Mouse (Mus musculus) stomach, embryonic 16.5 days (tissue): ENCODE data around the gene Msi1. TPM values are rescaled to one million over a fixed set of nuclear protein-coding genes. Genes with fewer than 3 reads are reported as not detected.

Experiments used
- ATAC-seq: fragments of 200-750 bp; cut with Nextera tagmentation; 2 replicates; pipeline ENCODE4 v1.8.0; 2017; ENCODE audit warnings: moderate number of reproducible peaks, moderate TSS enrichment; ENCODE audit not compliant: insufficient read depth, low FRiP score
- H3K27ac ChIP-seq: fragments of 300-500 bp; sonication (generic); 2 replicates; pipeline ENCODE4 v1.5.1; 2014; ENCODE audit warnings: low read length
- H3K27me3 ChIP-seq: fragments of 300-500 bp; sonication (generic); 2 replicates; pipeline ENCODE4 v1.6.1; 2014; ENCODE audit warnings: low read length, control low read depth, mixed read lengths; ENCODE audit not compliant: control insufficient read depth, insufficient read depth
- H3K36me3 ChIP-seq: fragments of 300-500 bp; sonication (generic); 2 replicates; pipeline ENCODE4 v1.6.1; 2014; ENCODE audit warnings: low read length; ENCODE audit not compliant: control insufficient read depth, insufficient read depth
- H3K4me1 ChIP-seq: fragments of 300-500 bp; sonication (generic); 2 replicates; pipeline ENCODE4 v1.6.1; 2014; ENCODE audit warnings: low read length, control low read depth, mixed read lengths; ENCODE audit not compliant: control insufficient read depth, insufficient read depth
- H3K4me2 ChIP-seq: fragments of 300-500 bp; sonication (generic); 2 replicates; pipeline ENCODE4 v1.6.1; 2014; ENCODE audit warnings: low read depth, low read length, mixed read lengths
- H3K4me3 ChIP-seq: fragments of 300-500 bp; sonication (generic); replicated peaks from 2 replicates; pipeline ENCODE4 v1.5.1; 2014; ENCODE audit warnings: mild to moderate bottlenecking, low read length
- H3K9ac ChIP-seq: fragments of 300-500 bp; sonication (generic); 2 replicates; pipeline ENCODE4 v1.6.1; 2014; ENCODE audit warnings: low read length
- H3K9me3 ChIP-seq: fragments of 300-500 bp; sonication (generic); replicated peaks from 2 replicates; pipeline ENCODE4 v1.6.1; 2016; ENCODE audit warnings: low read length, control low read depth; ENCODE audit not compliant: control insufficient read depth
- WGBS: fragments of 180-500 bp; shearing (Covaris S2); extraction: QIAGEN DNeasy Blood & Tissue Kit; methylation state at CpG from one replicate; pipeline ENCODE4 v1.1.7; 2014; 5-methylcytosine and 5-hydroxymethylcytosine counted together
- polyA plus RNA-seq: library from polyadenylated mRNA; unstranded; fragments of >200 nt; fragmentation: Nextera tagmentation; extraction: Ambion mirVana; gene quantifications from 2 replicates; pipeline ENCODE4 v1.2.1, GENCODE M21; 2015

Gene Msi1
- polyA plus RNA-seq, 1 experiment from 2014 or later: 4.9 TPM

DNA sequence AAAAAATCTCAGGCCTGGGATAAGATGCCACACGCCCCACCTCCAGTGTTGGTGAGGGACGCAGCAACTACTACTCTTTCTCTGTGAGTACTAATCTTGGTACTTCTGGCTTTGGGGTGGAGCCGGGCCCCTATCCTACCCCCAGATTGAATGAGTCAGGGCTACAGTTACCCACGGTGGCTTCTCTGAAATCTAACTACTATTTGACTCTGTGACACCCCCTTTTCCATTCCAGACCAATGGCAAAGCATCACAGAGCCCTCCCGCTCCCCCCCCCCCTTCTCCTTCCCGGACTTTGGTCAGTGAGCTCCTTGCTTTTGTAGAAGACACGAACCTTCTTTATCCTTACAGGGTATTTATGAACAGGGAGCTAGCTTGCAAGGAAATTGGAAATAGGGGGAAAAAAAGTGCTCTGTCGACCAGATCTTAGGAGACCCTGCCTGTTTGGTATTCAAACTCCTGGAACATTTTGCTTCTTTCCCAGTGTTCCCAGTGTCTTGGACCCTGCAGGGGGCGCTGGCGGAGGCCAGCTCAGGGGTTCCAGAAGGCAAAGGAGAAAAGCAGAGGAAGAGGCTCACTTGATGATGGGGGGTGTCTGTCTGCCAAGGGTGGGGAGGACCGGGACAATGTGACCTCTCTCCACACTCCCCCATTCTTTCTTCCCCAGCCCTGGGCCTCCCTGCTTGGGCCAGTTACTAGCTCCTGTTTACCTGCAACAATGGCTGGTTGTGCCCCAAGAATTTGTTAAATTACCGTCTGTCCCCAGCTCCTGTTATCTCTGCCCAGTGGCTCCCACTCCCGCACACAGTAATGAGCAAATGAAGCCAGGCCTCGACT lies 1.9 kb downstream of the Msi1 start:
- Histone ChIP-seq H3K4me1 (peaks cover 42% of the 10 kb centered on the region), H3K4me3 (peak overlapping the region; percentile 93), H3K9me3 (no peaks in the 10 kb centered on the region), H3K4me2 (peak overlapping the region; percentile 99), H3K27me3 (peaks cover 5% of the 10 kb centered on the region), H3K27ac (no peak overlapping the region), H3K36me3 (0 out of 2 replicates have a peak, but pooled peaks cover 3% of the 10 kb centered on the region), H3K9ac (peak overlapping the region; percentile 95)
- WGBS: 19% methylated on average over 14 of the region's 14 CpGs
- no peak for ATAC-seq

GRCm38 (mm10) chr5:115431898-115432259 lies 2.5 kb downstream of the Msi1 start:
- Histone ChIP-seq H3K27me3 (peaks cover 3% of the 10 kb centered on the region), H3K36me3 (0 out of 2 replicates have a peak, but pooled peaks cover 3% of the 10 kb centered on the region), H3K4me1 (peaks cover 48% of the 10 kb centered on the region), H3K4me2 (no peak overlapping the region), H3K9ac (peak overlapping the region; percentile 9; the same call in 1 of the 2 replicates), H3K4me3 (no peak overlapping the region), H3K9me3 (no peaks in the 10 kb centered on the region), H3K27ac (no peak overlapping the region)
- no peak for ATAC-seq
- WGBS: 36% methylated on average over 7 of the region's 7 CpGs

DNA sequence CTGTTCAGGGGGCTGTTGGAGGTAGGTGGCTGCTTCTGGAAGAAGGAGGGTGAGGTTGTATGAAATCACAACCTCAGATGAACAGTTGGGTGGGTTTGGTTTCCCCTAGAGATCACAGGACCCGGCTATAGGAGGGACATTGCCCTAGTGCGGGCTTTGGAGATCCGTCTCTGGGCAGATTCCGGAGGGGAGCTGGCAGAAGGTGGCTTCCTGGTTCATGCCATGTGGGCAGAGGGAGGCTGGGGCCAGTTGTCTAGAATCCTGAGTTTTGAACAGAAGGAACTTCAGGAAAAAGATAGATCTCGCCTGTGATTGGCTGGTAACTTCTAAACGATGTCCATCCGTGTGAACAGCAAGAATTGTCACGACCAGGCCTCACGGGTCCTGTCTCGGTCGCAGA lies 3.0 kb downstream of the Msi1 start:
- 0 out of 2 replicates have a peak, but pooled peaks cover 3% of the 10 kb centered on the region for H3K36me3 ChIP-seq
- 74% methylated on average over 11 of the region's 11 CpGs for WGBS
- H3K4me2 ChIP-seq: no peak overlapping the region
- H3K9ac ChIP-seq: no peak overlapping the region
- H3K27ac ChIP-seq: no peak overlapping the region
- no peaks in the 10 kb centered on the region for H3K9me3 ChIP-seq
- peaks cover 52% of the 10 kb centered on the region for H3K4me1 ChIP-seq
- H3K4me3 ChIP-seq: no peak overlapping the region
- ATAC-seq: no peak
- no peaks in the 10 kb centered on the region; the same call in 1 of the 2 replicates for H3K27me3 ChIP-seq

GRCm38 (mm10) chr5:115433191-115433590 lies 3.8 kb downstream of the Msi1 start:
- Histone ChIP-seq H3K9ac (no peak overlapping the region), H3K27me3 (no peaks in the 10 kb centered on the region; the same call in 1 of the 2 replicates), H3K4me1 (peaks cover 52% of the 10 kb centered on the region), H3K4me2 (no peak overlapping the region), H3K4me3 (no peak overlapping the region), H3K36me3 (0 out of 2 replicates have a peak, but pooled peaks cover 3% of the 10 kb centered on the region), H3K9me3 (no peaks in the 10 kb centered on the region), H3K27ac (no peak overlapping the region)
- ATAC-seq: no peak
- WGBS: 75% methylated on average over 8 of the region's 8 CpGs

DNA sequence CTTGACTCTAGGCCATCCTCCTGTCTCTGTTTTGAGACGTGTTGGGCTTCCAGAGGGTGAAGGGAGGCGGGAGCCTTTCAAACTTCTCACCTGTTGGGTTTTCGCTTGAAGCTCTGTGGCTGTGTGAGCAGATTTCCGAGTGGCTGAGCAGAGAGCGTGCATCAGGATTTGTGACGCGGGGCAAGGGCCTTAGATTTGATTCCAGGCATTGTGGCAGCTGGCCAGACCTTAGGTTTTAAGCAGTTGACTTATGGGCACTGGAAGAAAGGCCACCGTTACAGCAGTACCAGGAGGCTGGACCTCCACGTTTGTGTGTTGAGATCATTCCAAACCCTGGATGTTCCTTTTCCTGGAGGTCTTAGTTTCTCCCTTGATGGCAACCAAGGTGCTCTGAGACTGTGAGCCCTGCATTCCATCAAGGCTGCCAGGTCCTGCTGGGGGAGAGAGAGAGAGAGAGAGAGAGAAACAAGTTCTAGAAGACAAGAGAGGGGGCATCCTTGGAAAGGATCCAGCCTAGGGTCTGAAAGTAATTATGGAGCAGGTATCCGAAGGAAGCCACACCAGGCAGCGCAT lies 5.0 kb downstream of the Msi1 start:
- Histone ChIP-seq H3K9ac (no peak overlapping the region), H3K4me3 (no peak overlapping the region), H3K4me1 (peaks cover 46% of the 10 kb centered on the region), H3K4me2 (no peak overlapping the region), H3K36me3 (0 out of 2 replicates have a peak, but pooled peaks cover 3% of the 10 kb centered on the region), H3K27ac (no peak overlapping the region), H3K27me3 (no peaks in the 10 kb centered on the region), H3K9me3 (no peaks in the 10 kb centered on the region)
- WGBS: 64% methylated on average over 11 of the region's 11 CpGs
- ATAC-seq: no peak

- Histone ChIP-seq H3K4me2 (no peak overlapping the region), H3K27ac (peak overlapping the region; percentile 93), H3K4me1 (peaks cover 46% of the 10 kb centered on the region), H3K27me3 (no peaks in the 10 kb centered on the region), H3K36me3 (0 out of 2 replicates have a peak, but pooled peaks cover 3% of the 10 kb centered on the region), H3K9me3 (no peaks in the 10 kb centered on the region), H3K9ac (peak overlapping the region; percentile 80), H3K4me3 (no peak overlapping the region)
- 66% methylated on average over 15 of the region's 15 CpGs for WGBS
- ATAC-seq: no peak
Observed at GRCm38 (mm10) chr5:115434853-115435754, 5.7 kb downstream of the Msi1 start.

DNA sequence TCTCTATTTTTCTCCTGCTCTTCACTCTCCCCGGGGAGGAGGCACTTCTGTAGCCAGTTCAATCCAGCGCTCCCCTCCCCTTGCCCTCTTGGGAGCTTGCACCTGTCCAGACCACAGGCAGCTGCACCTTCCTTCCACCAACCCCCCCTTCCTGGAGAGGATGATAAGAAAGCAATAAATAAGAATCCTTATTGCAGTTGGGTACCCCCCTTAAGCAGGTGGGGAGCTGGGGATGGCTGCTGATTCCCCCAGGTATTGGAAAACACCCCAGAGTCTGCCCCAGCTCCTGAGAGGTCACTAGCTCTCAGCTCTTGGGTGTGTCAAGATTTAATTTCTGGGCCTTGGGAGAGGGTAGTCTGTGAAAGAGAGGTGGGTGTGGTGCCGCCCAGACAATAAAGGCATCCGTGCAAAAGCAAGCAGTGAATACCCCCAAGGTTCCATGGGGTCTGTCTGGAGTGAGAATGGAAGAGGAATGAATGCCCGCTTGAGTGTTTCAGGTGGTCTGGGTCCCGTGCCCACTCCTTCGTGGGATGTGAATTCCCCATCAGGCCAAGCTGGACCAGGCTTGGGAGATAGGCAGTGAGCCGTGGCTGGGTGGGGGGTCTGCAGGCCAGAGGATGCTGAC lies 6.5 kb downstream of the Msi1 start:
- Histone ChIP-seq H3K27me3 (no peaks in the 10 kb centered on the region), H3K9ac (peak overlapping the region; percentile 80), H3K4me1 (peaks cover 43% of the 10 kb centered on the region), H3K4me3 (peak overlapping the region; percentile 46), H3K4me2 (peak overlapping the region; percentile 73), H3K27ac (peak overlapping the region; percentile 93), H3K9me3 (no peaks in the 10 kb centered on the region), H3K36me3 (0 out of 2 replicates have a peak, but pooled peaks cover 3% of the 10 kb centered on the region)
- no peak for ATAC-seq
- WGBS: 28% methylated on average over 8 of the region's 8 CpGs

- peak overlapping the region; percentile 93 for H3K27ac ChIP-seq
- H3K4me1 ChIP-seq: peaks cover 39% of the 10 kb centered on the region
- H3K36me3 ChIP-seq: 0 out of 2 replicates have a peak, but pooled peaks cover 3% of the 10 kb centered on the region
- peak overlapping the region; percentile 73 for H3K4me2 ChIP-seq
- peak overlapping the region; percentile 46 for H3K4me3 ChIP-seq
- ATAC-seq: peak; percentile 81; the same call in 1 of the 2 replicates
- no peaks in the 10 kb centered on the region for H3K27me3 ChIP-seq
- WGBS: under 1% methylated on average over 43 of the region's 43 CpGs
- H3K9ac ChIP-seq: peak overlapping the region; percentile 80
- H3K9me3 ChIP-seq: no peaks in the 10 kb centered on the region
Observed at GRCm38 (mm10) chr5:115436421-115437124, 7.2 kb downstream of the Msi1 start.
